Mouse (Mus musculus) liver, embryonic 14.5 days (tissue): ENCODE measurements around the gene Klhdc7b. TPM values are rescaled to one million over a fixed set of nuclear protein-coding genes. Genes with fewer than 3 reads are reported as not detected.

Experiments used
- ATAC-seq: fragments of 200-750 bp; cut with Nextera tagmentation; 2 replicates; pipeline ENCODE4 v1.8.0; 2017; ENCODE audit warnings: moderate number of reproducible peaks, mild to moderate bottlenecking, moderate library complexity; ENCODE audit not compliant: insufficient read depth
- DNase-seq, 3 experiments: peaks; one replicate each; pipeline ENCODE4 v3.0.0-alpha.2; 2012 to 2013; ENCODE audit warnings: low read depth in 3 of 3, low spot score in 3 of 3
- H3K27ac ChIP-seq: fragments of 300-500 bp; sonication (generic); 2 replicates; pipeline ENCODE4 v1.5.1; 2014; ENCODE audit warnings: moderate library complexity, mild to moderate bottlenecking, control low read depth, inconsistent platforms
- H3K27me3 ChIP-seq: fragments of 300-500 bp; sonication (generic); 2 replicates; pipeline ENCODE4 v1.6.1; 2014; ENCODE audit warnings: mild to moderate bottlenecking, low read length, moderate library complexity; ENCODE audit not compliant: control insufficient read depth, insufficient read depth
- H3K36me3 ChIP-seq: fragments of 300-500 bp; sonication (generic); replicated peaks from 2 replicates; pipeline ENCODE4 v1.6.1; 2014; ENCODE audit warnings: low read depth; ENCODE audit not compliant: control insufficient read depth, insufficient read depth
- H3K4me1 ChIP-seq, 2 experiments: fragments of 200-500 bp in 1 of 2; fragments of 300-500 bp in 1 of 2; sonication (generic) in 1 of 2; replicated peaks; 2 replicates each; pipeline ENCODE4 v1.6.1; 2012 to 2014; ENCODE audit warnings: antibody characterized with exemption in 1 of 2, inconsistent platforms in 1 of 2, low read length in 1 of 2; ENCODE audit not compliant: control insufficient read depth in 2 of 2, insufficient read depth in 2 of 2
- H3K4me2 ChIP-seq: fragments of 300-500 bp; sonication (generic); 2 replicates; pipeline ENCODE4 v1.6.1; 2014; ENCODE audit warnings: low read depth, mild to moderate bottlenecking, control low read depth, moderate library complexity
- H3K4me3 ChIP-seq, 2 experiments: fragments of 200-500 bp in 1 of 2; fragments of 300-500 bp in 1 of 2; sonication (generic) in 1 of 2; 2 replicates each; pipeline ENCODE4 v1.5.1; 2012 to 2014; ENCODE audit warnings: low read depth in 2 of 2, low read length in 2 of 2, mild to moderate bottlenecking in 2 of 2, control low read depth in 1 of 2, inconsistent platforms in 1 of 2, moderate library complexity in 1 of 2; ENCODE audit not compliant: insufficient read depth in 1 of 2
- H3K9ac ChIP-seq: fragments of 300-500 bp; sonication (generic); replicated peaks from 2 replicates; pipeline ENCODE4 v1.6.1; 2014; ENCODE audit warnings: mild to moderate bottlenecking, control low read depth, moderate library complexity
- H3K9me3 ChIP-seq: fragments of 300-500 bp; sonication (generic); 2 replicates; pipeline ENCODE4 v1.6.1; 2016; ENCODE audit warnings: low read length, mixed read lengths; ENCODE audit not compliant: control insufficient read depth
- CTCF ChIP-seq: IDR thresholded peaks from 2 replicates; pipeline ENCODE4 v1.5.1; 2016; ENCODE audit warnings: antibody characterized with exemption, low read depth, control low read depth
- EP300 ChIP-seq: IDR thresholded peaks from 2 replicates; pipeline ENCODE4 v1.6.1; 2016; ENCODE audit warnings: antibody characterized with exemption, low read depth
- WGBS: fragments of 180-500 bp; shearing (Covaris S2); extraction: QIAGEN DNeasy Blood & Tissue Kit; methylation state at CpG from one replicate; pipeline ENCODE4 v1.1.7; 2014; ENCODE audit not compliant: insufficient replicate concordance; 5-methylcytosine and 5-hydroxymethylcytosine counted together
- polyA plus RNA-seq, 2 experiments: library from polyadenylated mRNA; depleted of rRNA in 1 of 2; stranded (reverse) in 1 of 2; unstranded in 1 of 2; fragments of >200 nt; fragmentation: Nextera tagmentation in 1 of 2; extraction: Ambion mirVana in 1 of 2; gene quantifications; 2 replicates each; pipeline versions ENCODE4 v1.2.1 to v1.2.3; 2012 to 2014

Klhdc7b gene
- polyA plus RNA-seq, 2 experiments: not detected

DNA sequence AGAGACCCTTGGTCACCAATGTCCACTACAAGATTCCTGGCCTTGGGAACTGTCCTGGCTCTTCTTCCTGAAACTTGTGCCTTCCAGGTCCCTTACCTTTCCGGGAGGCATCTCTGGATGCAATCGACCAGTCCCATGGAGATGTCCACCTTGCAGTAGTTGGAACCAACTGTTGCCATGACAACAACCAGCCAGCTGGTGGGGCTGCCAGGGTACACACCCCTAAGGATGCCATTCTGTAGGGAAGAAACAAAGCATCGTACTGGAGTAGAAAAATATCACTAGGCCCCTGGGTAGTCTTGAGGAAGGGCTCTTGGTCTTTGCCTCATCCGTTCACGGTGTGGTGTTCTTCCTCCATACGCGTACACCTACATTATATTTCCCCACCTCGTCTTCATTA is 39.9 kb downstream of the Klhdc7b start:
- WGBS: 74% methylated on average over 8 of the region's 8 CpGs
- no peaks in the 10 kb centered on the region for H3K9me3 ChIP-seq
- TF ChIP-seq CTCF (no peak), EP300 (no peak)
- no peak for DNase-seq
- H3K36me3 ChIP-seq: no peaks in the 10 kb centered on the region; the same call in 1 of the 2 replicates
- ATAC-seq: no peak
- H3K27ac ChIP-seq: no peak overlapping the region
- H3K4me2 ChIP-seq: no peak overlapping the region
- no peaks in the 10 kb centered on the region for H3K27me3 ChIP-seq
- no peak overlapping the region for H3K4me3 ChIP-seq
- H3K9ac ChIP-seq: no peak overlapping the region
- peaks cover 3 to 7% of the 10 kb centered on the region in 2 experiments; a peak in 2 of 4 replicates for H3K4me1 ChIP-seq

DNA sequence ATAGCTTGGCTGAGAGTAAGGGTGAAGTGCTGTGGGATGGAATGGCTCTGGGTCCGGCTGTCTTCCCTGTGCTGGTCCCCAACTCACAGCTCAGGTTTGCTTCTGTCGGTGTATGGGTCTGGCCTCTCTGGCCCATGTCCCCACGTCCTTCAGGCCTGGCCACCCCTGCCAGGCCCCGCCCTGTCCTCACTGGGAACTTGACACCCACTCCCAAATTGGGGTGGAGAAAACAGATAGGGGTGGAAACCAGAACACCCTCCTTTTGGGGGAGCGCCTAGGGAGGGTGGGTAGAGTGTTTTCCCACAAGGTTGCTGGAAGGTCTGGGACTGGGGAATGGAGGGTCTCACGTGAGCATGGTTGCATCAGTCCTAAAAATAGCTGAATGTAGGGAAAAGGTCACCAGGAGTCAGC is 41.0 kb downstream of the Klhdc7b start, which contains the start of gene Cpt1b:
Gene Cpt1b, minus strand, starts transcription at position 153 of the 411 bp plus-strand sequence.
- H3K9me3 ChIP-seq: no peaks in the 10 kb centered on the region
- DNase-seq (no peak), ATAC-seq (no peak)
- H3K9ac ChIP-seq: no peak within 1 kb of the TSS
- 66% methylated on average over 6 of the region's 6 CpGs for WGBS
- peak within 1 kb of the TSS in 1 of 2 experiments; percentile 21; a peak in 1 of 4 replicates for H3K4me3 ChIP-seq
- no peak within 1 kb of the TSS for H3K27ac ChIP-seq
- no peaks in the 10 kb centered on the region; the same call in 1 of the 2 replicates for H3K36me3 ChIP-seq
- H3K4me2 ChIP-seq: peak within 1 kb of the TSS; percentile 32; the same call in 1 of the 2 replicates
- H3K27me3 ChIP-seq: no peaks in the 10 kb centered on the region
- TF ChIP-seq EP300: no peak
- TF ChIP-seq CTCF: no peak
- H3K4me1 ChIP-seq: peaks cover 3 to 10% of the 10 kb centered on the region in 2 experiments; a peak in 3 of 4 replicates

DNA sequence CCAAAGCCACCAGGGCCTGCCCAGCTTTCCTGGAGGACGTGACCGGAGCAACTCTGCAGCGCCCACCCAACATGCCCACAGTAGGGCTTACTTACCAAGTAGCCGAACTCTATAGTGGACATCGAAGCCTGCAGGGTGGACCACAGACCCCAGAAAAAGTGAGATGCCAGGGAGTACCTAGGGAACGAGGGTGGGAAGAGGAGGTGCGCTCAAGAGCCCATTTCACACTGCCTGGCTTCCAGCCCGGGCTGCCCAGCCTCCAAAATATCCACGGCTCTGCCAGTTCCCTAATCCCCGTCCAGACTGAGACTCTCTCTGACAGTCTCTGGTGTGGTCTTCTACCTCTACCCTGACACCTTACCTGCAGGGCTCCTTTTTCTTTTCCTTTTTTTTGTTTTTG is 42.0 kb downstream of the Klhdc7b start:
- H3K4me1 ChIP-seq: peaks cover 3 to 13% of the 10 kb centered on the region in 2 experiments; a peak in 3 of 4 replicates
- H3K9ac ChIP-seq: no peak overlapping the region
- no peak overlapping the region for H3K27ac ChIP-seq
- ATAC-seq: no peak
- no peaks in the 10 kb centered on the region for H3K9me3 ChIP-seq
- WGBS: 81% methylated on average over 10 of the region's 10 CpGs
- H3K27me3 ChIP-seq: no peaks in the 10 kb centered on the region
- H3K4me2 ChIP-seq: no peak overlapping the region
- no peak overlapping the region for H3K4me3 ChIP-seq
- TF ChIP-seq EP300 (no peak), CTCF (no peak)
- H3K36me3 ChIP-seq: no peaks in the 10 kb centered on the region; the same call in 1 of the 2 replicates
- DNase-seq: no peak

DNA sequence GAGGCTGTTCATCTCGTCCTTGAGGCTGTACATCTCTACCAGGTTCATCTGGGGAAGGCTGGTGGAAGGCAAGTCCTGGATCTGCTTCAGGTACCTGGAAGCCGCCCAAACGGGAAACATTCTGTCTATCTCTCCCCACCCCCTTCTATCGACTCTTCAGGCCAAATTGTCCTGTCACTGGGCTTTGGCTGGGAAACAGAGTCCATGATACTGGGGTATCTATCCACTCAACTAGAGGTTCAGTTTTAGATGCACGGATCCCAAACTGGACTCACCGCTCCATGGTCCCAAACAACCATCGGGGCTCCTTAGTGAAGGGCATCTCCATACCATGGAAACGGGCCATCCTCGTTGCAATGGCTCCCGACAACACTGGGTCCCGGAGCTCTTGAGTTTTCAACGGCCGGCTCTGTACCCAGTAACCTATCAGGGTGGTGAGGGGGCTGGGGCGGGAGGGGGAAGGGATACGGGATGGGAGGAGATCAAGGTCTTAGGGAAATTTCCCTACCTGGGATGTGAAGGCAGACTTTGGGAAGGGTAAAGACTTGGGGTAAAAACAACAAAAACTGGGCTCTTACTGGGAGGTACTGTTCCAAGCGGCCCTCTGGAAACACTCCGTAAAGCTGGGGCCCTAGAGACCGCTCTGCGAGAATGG is 43.5 kb downstream of the Klhdc7b start:
- Histone ChIP-seq H3K4me1 (peaks cover 3 to 13% of the 10 kb centered on the region in 2 experiments; a peak in 3 of 4 replicates), H3K27me3 (no peaks in the 10 kb centered on the region), H3K36me3 (no peaks in the 10 kb centered on the region; the same call in 1 of the 2 replicates), H3K9ac (peak overlapping the region; percentile 96), H3K9me3 (no peaks in the 10 kb centered on the region), H3K4me2 (peak overlapping the region; percentile 97), H3K27ac (no peak overlapping the region), H3K4me3 (peak overlapping the region; percentile 76 to 84)
- DNase-seq (no peak), ATAC-seq (no peak)
- 87% methylated on average over 19 of the region's 19 CpGs for WGBS
- TF ChIP-seq CTCF (no peak), EP300 (no peak)

DNA sequence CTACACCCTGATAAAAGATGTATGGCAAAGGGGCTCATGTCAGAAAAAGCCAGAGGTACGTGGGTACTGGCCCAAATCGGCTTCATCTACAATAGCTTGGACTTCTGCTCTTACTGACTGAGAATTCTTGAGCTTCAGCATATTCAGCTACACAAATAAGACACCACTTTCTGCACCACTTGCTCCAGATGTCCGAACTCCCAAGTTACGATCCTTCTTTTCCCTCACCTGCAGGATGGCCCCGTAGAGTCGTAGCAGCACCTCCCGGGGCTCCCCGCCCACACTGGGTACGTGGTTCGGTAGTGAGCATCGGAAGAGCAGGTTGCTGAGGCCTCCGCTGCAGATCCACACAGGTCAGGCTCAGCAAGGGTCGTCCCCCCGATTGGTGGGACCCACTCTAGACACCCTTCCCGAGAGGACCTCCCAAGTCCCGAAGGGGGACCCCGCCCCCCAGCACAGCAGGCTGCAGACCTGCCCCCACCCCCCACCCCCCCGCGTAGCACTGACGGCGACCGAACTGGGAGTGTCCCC is 44.2 kb downstream of the Klhdc7b start:
- peak overlapping the region; percentile 97 for H3K4me2 ChIP-seq
- peak overlapping the region; percentile 96 for H3K9ac ChIP-seq
- ATAC-seq (peak; percentile 1), DNase-seq (no peak)
- H3K27me3 ChIP-seq: no peaks in the 10 kb centered on the region
- WGBS: 10% methylated on average over 22 of the region's 22 CpGs
- H3K36me3 ChIP-seq: no peaks in the 10 kb centered on the region; the same call in 1 of the 2 replicates
- H3K4me1 ChIP-seq: peaks cover 3 to 13% of the 10 kb centered on the region in 2 experiments; a peak in 3 of 4 replicates
- H3K9me3 ChIP-seq: no peaks in the 10 kb centered on the region
- H3K4me3 ChIP-seq: peak overlapping the region; percentile 76 to 84
- peak overlapping the region; percentile 35 for H3K27ac ChIP-seq
- TF ChIP-seq CTCF: no peak
- no peak for TF ChIP-seq EP300
